Mouse (Mus musculus) cortical plate, adult 2 months (tissue): Measurements from ENCODE around the gene Shank3. TPM values are rescaled to one million over a fixed set of nuclear protein-coding genes. Genes with fewer than 3 reads are reported as not detected.

Experiments
- H3K27ac ChIP-seq: fragments of 200-500 bp; 2 replicates; pipeline ENCODE4 v1.5.1; 2012; ENCODE audit warnings: low read length, control low read depth, inconsistent platforms; ENCODE audit not compliant: insufficient read depth
- H3K4me1 ChIP-seq: fragments of 200-500 bp; 2 replicates; pipeline ENCODE4 v1.6.1; 2011; ENCODE audit warnings: low read length; ENCODE audit not compliant: control insufficient read depth, insufficient read depth
- H3K4me3 ChIP-seq: fragments of 200-500 bp; 2 replicates; pipeline ENCODE4 v1.5.1; 2011; ENCODE audit warnings: mild to moderate bottlenecking, low read length, control low read depth; ENCODE audit not compliant: insufficient read depth
- CTCF ChIP-seq: fragments of 200-500 bp; IDR thresholded peaks from 2 replicates; pipeline ENCODE4 v1.5.1; 2011; ENCODE audit warnings: mild to moderate bottlenecking, control low read depth, low read length; ENCODE audit not compliant: insufficient read depth; ENCODE audit errors: extremely low read depth
- POLR2A ChIP-seq: fragments of 200-500 bp; IDR thresholded peaks from 2 replicates; pipeline ENCODE4 v1.6.1; 2011; ENCODE audit warnings: mild to moderate bottlenecking, low read length, control low read depth; ENCODE audit not compliant: insufficient read depth; ENCODE audit errors: extremely low read depth
- polyA plus RNA-seq: library from polyadenylated mRNA; depleted of rRNA; stranded (reverse); fragments of >200 nt; gene quantifications from 2 replicates; pipeline ENCODE4 v1.2.3, GENCODE M21; 2012

Gene Shank3
- polyA plus RNA-seq, 1 experiment: 98.8 TPM

DNA sequence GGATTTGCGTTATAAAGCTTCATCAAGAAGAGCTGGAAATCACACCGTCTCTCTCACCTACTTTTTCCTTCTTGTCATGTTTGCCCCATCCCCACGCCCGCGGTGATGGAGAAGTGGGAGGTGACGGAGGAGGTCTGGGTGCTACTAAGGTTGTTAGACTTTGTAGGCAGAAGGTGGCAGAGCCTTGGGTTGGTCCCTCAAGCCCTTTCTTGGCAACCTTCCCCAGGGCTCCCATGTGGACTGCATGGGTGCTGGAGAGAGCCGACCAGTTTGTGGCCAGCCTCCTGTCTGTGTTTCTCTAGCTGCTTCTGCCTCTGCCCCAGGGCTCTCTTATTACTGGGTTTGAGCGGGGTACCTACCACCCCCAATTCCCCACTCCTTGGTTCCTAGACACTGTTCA lies 51.1 kb downstream of the Shank3 start:
- Histone ChIP-seq H3K4me3 (no peak overlapping the region), H3K27ac (no peak overlapping the region), H3K4me1 (peaks cover 6% of the 10 kb centered on the region; the same call in 1 of the 2 replicates)
- TF ChIP-seq CTCF: no peak

DNA sequence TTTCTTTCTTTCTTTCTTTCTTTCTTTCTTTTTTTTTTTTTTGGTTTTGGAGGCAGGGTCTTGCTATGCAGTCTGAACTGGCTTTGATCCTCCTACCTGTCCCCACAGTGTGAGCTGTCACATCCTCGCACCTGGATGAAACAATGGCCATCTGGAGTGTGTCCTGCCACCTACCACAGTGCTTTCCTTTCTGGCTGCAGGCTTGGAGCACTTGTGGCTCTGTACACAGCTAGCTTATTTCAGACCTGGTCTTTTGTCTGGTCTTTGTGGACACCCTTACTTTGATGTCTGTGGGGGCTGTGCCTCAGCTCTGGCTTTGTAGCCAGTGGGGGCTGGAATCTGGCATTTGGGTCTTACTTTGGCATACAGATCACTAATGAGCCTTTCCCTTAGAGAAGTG lies 52.3 kb downstream of the Shank3 start:
- Histone ChIP-seq H3K27ac (no peak overlapping the region), H3K4me3 (no peak overlapping the region), H3K4me1 (peaks cover 6% of the 10 kb centered on the region; the same call in 1 of the 2 replicates)
- TF ChIP-seq CTCF: no peak
- no peak for TF ChIP-seq POLR2A

DNA sequence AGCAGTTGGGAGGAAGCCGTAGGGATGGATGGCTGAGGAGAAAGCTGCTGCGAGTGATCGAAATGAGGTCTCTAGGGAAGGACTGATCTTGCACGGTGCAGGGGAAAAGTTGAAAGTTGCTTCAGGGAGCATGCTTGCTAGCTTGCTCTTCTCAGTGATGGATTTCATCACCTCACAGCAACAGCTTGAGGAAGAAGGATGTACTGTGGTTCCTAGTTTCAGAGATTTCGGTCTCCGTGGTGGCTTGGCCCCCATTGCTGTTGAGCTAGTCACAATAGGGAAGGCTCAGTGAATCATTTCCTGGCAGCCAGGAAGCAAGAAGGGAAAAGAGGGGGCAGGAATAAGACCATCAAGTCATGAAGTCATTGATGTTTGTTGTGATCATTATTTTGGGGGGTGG lies 56.2 kb downstream of the Shank3 start:
- Histone ChIP-seq H3K4me1 (peaks cover 3% of the 10 kb centered on the region; the same call in 1 of the 2 replicates), H3K27ac (no peak overlapping the region), H3K4me3 (no peak overlapping the region)
- TF ChIP-seq POLR2A: no peak
- no peak for TF ChIP-seq CTCF

DNA sequence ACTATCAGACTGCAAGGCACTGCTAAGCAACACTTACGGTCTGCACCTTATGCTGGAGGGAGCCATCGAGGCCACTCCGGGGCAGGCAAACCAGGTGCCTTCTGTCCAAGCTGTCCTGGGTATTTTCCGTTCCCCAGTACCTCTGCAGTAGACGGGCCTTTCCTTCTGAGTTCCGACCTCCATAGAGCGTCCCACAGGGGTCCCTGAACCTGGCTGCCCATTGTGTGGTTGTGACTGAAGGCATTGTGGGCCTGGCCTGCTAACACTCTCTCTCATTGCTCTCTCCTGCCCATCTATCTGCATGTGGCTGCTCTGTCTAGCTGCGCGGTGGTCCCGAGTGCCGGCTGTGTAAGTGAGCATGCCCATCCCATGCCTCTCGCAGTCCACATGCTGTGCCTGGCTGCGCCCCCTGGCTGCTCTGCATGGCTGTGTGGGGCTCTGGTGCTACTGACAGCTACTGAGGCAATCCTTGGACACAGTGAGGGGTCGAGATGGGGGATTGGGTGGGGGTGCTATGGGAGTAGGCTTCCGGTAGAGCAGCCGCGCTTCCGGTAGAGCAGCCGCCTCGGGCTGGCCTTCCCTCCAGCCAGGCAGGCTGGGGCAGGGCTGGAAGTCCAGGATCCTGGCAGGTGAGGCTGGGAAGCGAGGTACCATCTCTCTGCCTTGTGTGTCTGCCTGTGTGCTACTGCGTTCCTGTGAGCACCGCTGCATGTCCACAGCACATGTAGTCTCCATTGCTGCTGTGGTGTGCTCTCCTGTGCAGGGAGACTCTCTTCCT lies 57.2 kb downstream of the Shank3 start:
- no peak overlapping the region for H3K4me3 ChIP-seq
- peaks cover 3% of the 10 kb centered on the region; the same call in 1 of the 2 replicates for H3K4me1 ChIP-seq
- TF ChIP-seq POLR2A (no peak), CTCF (peak; percentile 19; the same call in 1 of the 2 replicates)
- H3K27ac ChIP-seq: no peak overlapping the region

DNA sequence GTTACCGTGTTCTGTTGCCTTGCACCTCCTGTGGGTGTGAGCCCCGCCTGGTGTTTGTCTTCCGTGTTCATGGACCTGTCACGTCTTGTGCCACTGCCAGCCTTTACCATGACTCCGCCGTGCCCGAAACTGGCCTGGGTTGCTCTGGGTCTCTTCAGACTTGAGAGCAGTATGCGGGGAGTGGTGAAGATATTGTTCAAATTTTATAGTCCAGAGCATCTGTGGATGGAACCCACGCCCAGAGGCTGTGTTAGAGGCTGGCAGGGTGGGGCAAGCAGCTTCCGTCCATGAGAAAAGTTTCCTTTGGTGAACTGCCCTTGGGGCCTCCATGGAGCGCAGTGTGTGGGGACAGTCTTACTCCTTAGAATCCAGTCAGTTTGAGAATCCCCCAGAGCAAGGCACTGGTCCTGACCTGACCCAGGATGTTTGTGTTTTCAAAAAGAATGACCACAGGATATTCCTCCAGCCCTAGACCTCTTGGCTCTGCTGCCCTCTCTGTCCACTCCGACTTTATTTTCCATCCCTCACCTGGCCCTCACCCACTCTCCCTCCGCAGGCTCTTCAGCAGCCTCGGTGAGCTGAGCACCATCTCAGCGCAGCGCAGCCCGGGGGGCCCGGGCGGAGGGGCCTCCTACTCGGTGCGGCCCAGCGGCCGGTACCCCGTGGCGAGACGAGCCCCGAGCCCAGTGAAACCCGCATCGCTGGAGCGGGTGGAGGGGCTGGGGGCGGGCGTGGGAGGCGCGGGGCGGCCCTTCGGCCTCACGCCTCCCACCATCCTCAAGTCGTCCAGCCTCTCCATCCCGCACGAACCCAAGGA lies 58.0 kb downstream of the Shank3 start:
- Histone ChIP-seq H3K4me1 (no peaks in the 10 kb centered on the region; the same call in 1 of the 2 replicates), H3K4me3 (no peak overlapping the region), H3K27ac (no peak overlapping the region)
- no peak for TF ChIP-seq POLR2A

DNA sequence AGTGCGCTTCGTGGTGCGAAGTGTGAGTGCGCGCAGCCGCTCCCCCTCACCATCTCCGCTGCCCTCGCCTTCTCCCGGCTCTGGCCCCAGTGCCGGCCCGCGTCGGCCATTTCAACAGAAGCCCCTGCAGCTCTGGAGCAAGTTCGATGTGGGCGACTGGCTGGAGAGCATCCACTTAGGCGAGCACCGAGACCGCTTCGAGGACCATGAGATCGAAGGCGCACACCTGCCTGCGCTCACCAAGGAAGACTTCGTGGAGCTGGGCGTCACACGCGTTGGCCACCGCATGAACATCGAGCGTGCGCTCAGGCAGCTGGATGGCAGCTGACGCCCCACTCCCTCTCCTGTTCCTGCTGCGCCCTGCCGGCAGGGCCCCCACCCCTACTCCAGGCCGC lies 58.6 kb downstream of the Shank3 start:
- TF ChIP-seq CTCF: no peak
- TF ChIP-seq POLR2A: no peak
- no peak overlapping the region for H3K27ac ChIP-seq
- H3K4me1 ChIP-seq: no peaks in the 10 kb centered on the region; the same call in 1 of the 2 replicates
- H3K4me3 ChIP-seq: no peak overlapping the region

DNA sequence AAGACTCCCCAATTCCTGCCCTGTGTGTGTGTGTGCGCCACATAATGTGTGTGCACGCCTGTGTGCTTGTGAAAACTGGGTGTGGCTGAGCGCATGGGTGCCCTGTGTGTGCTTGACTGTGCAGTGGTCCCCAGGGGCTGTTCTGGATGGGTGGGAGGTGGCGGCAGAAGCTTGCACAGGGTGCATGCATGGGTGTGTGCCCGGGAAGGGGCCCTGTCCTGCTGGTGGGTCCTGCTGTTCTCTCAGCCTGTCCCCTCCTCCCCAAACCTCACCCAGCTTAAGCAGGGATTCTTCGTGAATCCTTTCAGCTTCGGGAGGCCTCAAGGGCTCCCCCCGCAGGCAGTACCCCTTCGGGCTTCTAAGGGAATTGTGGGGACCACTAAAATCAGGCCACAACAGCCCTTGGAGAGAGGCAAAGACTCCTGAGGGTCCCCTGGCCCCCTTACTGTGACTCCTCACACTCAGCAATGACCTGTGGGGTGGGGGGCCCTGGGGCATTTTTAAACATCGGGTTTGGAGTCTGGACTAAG lies 59.8 kb downstream of the Shank3 start:
- Histone ChIP-seq H3K4me3 (no peak overlapping the region), H3K4me1 (no peaks in the 10 kb centered on the region; the same call in 1 of the 2 replicates), H3K27ac (no peak overlapping the region)
- no peak for TF ChIP-seq POLR2A
- TF ChIP-seq CTCF: no peak

DNA sequence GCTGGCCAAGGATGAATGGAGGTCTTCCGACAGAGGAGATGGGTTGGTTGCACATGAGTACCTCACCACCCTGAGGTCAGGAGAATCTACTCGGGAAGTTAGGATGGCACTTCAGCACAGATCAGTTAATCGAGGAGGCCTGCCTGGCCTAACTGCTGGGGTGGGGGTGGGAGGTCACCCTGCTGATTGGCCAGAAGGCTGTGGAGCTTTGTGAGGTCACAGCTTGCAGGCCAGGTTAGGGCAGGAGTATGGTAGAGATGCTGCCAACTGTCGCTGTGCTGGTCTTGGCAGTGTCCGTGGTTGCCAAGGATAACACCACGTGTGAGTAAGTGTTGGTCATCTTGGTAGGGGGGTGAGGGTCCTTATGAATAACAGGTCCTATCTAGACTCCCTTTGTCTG lies 68.7 kb downstream of the Shank3 start, which contains the start of gene Acr:
Gene Acr, plus strand, starts transcription at position 213 of the 400 bp plus-strand sequence.
- H3K27ac ChIP-seq: no peak within 1 kb of the TSS
- TF ChIP-seq CTCF (no peak), POLR2A (no peak)

DNA sequence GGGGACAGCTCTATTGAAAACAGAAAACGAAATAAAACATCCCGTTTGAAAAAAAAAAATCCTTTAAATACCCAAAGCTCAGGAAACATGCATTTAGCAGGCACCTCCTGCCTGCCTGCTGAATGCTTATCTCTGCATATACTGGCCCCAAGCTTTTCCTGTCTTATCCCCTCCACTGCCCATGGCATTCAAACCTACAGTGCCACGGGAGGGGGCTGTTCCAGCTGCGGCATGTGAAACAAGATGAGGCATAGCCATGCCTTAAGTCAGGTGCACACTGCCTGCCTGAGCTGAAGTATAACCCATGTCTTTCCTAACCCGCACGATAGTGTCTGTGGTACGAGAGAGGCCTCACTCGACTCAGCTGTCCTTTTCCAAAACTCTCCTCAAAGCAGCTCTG lies 72.7 kb downstream of the Shank3 start:
- H3K27ac ChIP-seq: no peak overlapping the region
- TF ChIP-seq CTCF: no peak
- TF ChIP-seq POLR2A: no peak
- no peaks in the 10 kb centered on the region for H3K4me1 ChIP-seq
- H3K4me3 ChIP-seq: no peak overlapping the region

More for the DNA sequence above, 68.7 kb downstream of the Shank3 start, which contains the start of gene Acr:
- Histone ChIP-seq H3K4me1 (no peaks in the 10 kb centered on the region), H3K4me3 (no peak within 1 kb of the TSS)
